16 mouse cellular contexts compared by ENCODE assay signal in the genomic region with DNA sequence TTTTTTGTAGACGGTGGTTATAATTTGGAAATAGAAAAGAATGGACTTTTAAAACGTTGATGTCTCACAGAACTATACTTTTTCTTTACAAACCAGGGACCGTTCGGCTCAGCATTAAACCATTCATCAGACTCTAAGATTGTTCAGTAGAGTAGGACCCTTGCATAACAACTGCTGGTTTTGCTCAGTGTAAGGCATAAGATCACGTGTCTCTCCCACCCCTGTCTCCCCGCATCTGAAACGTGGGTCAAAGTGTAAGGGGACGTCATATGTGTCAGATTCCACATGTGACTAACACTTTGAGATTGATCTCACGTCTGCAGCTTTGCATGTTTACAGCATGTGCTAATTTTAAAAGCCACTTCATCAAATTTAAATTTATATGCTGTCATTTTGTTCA.
DNase-seq lines count a peak whose midpoint lies in the region; ATAC-seq lines count a peak whose summit lies in the region.
"Had no signal": no experiment of that assay in that cellular context is flagged by ENCODE, and none has a peak within 500 bp of the region (broad histone marks: within the 10 kb centered on the region; RNA-seq: fewer than 3 reads in every experiment).

No protein-coding gene starts in this region.

- no peak for DNase-seq in midbrain, embryonic 10.5 days (ENCODE audit: low spot score)
- no peak for DNase-seq in kidney, postnatal 36 days

- no peak overlapping the region for H3K4me2 ChIP-seq in hindbrain, embryonic 12.5 days (replicated peaks)
- H3K4me2 ChIP-seq in hindbrain, embryonic 16.5 days (ENCODE audit: low read length) = no peak overlapping the region
- no peak overlapping the region for H3K4me2 ChIP-seq in midbrain, embryonic 12.5 days (replicated peaks)
- no peak overlapping the region for H3K4me2 ChIP-seq in hindbrain, embryonic 13.5 days
- H3K4me2 ChIP-seq in neural tube, embryonic 14.5 days (ENCODE audit: low read depth, low read length) = no peak overlapping the region
- H3K4me2 ChIP-seq: heart, embryonic 12.5 days; limb, embryonic 15.5 days; neural tube, embryonic 12.5 days had no signal

- WGBS in hindbrain, embryonic 12.5 days = 65% methylated on average over 9 of the region's 9 CpGs
- WGBS in hindbrain, embryonic 16.5 days = 66% methylated on average over 9 of the region's 9 CpGs
- WGBS in midbrain, embryonic 12.5 days = 64% methylated on average over 9 of the region's 9 CpGs
- WGBS in midbrain, embryonic 10.5 days = 73% methylated on average over 9 of the region's 9 CpGs
- 67% methylated on average over 9 of the region's 9 CpGs for WGBS in hindbrain, embryonic 13.5 days
- 70% methylated on average over 9 of the region's 9 CpGs for WGBS in neural tube, embryonic 14.5 days

- ATAC-seq in hindbrain, embryonic 12.5 days (ENCODE audit: low FRiP score) = 0 out of 2 replicates have a peak, but pooled peaks have one; percentile 19
- ATAC-seq in hindbrain, embryonic 16.5 days = no peak; the same call in 1 of the 2 replicates
- peak; percentile 47; the same call in 1 of the 2 replicates for ATAC-seq in midbrain, embryonic 12.5 days (ENCODE audit: low FRiP score, low read depth)
- ATAC-seq in hindbrain, embryonic 13.5 days (ENCODE audit: low FRiP score) = 0 out of 2 replicates have a peak, but pooled peaks have one; percentile 19
- peak; percentile 41; the same call in 1 of the 2 replicates for ATAC-seq in neural tube, embryonic 14.5 days (ENCODE audit: low read depth)
- ATAC-seq: intestine, postnatal 0 days; Patski had no signal

- H3K9ac ChIP-seq in hindbrain, embryonic 12.5 days = no peak overlapping the region
- no peak overlapping the region for H3K9ac ChIP-seq in hindbrain, embryonic 16.5 days (ENCODE audit: low read depth, low read length)
- H3K9ac ChIP-seq in midbrain, embryonic 12.5 days (replicated peaks) = no peak overlapping the region
- H3K9ac ChIP-seq in hindbrain, embryonic 13.5 days = no peak overlapping the region
- no peak overlapping the region for H3K9ac ChIP-seq in neural tube, embryonic 14.5 days (replicated peaks; ENCODE audit: low read depth, low read length)
- H3K9ac ChIP-seq: heart, embryonic 12.5 days; limb, embryonic 15.5 days; liver, embryonic 14.5 days; neural tube, embryonic 12.5 days had no signal

- no peak overlapping the region for H3K4me3 ChIP-seq in hindbrain, embryonic 12.5 days
- H3K4me3 ChIP-seq in hindbrain, embryonic 16.5 days (ENCODE audit: low read length) = no peak overlapping the region
- H3K4me3 ChIP-seq in midbrain, embryonic 12.5 days = no peak overlapping the region
- no peak overlapping the region for H3K4me3 ChIP-seq in midbrain, embryonic 10.5 days
- H3K4me3 ChIP-seq in hindbrain, embryonic 13.5 days = no peak overlapping the region
- H3K4me3 ChIP-seq in neural tube, embryonic 14.5 days (ENCODE audit: low read depth, low read length) = no peak overlapping the region
- H3K4me3 ChIP-seq: embryonic facial prominence, embryonic 10.5 days; heart, embryonic 12.5 days; limb, embryonic 15.5 days; neural tube, embryonic 12.5 days had no signal

- no peaks in the 10 kb centered on the region for H3K27me3 ChIP-seq in hindbrain, embryonic 12.5 days
- H3K27me3 ChIP-seq in hindbrain, embryonic 16.5 days (replicated peaks; ENCODE audit: control insufficient read depth, insufficient read depth, low read length) = no peaks in the 10 kb centered on the region
- H3K27me3 ChIP-seq in midbrain, embryonic 12.5 days = 0 out of 2 replicates have a peak, but pooled peaks cover 3% of the 10 kb centered on the region
- no peaks in the 10 kb centered on the region for H3K27me3 ChIP-seq in midbrain, embryonic 10.5 days (ENCODE audit: low read depth, poor library complexity, severe bottlenecking)
- H3K27me3 ChIP-seq in hindbrain, embryonic 13.5 days = no peaks in the 10 kb centered on the region
- H3K27me3 ChIP-seq in neural tube, embryonic 14.5 days (ENCODE audit: control insufficient read depth, insufficient read depth, low read length) = no peaks in the 10 kb centered on the region
- H3K27me3 ChIP-seq: CH12.LX; heart, embryonic 12.5 days; limb, embryonic 15.5 days; neural tube, embryonic 12.5 days had no signal

- no peaks in the 10 kb centered on the region for H3K4me1 ChIP-seq in hindbrain, embryonic 12.5 days
- no peaks in the 10 kb centered on the region; the same call in 1 of the 2 replicates for H3K4me1 ChIP-seq in hindbrain, embryonic 16.5 days (ENCODE audit: control insufficient read depth, insufficient read depth, low read depth, low read length)
- H3K4me1 ChIP-seq in midbrain, embryonic 12.5 days = peaks cover 7% of the 10 kb centered on the region; the same call in 1 of the 2 replicates
- peaks cover 15% of the 10 kb centered on the region for H3K4me1 ChIP-seq in midbrain, embryonic 10.5 days
- no peaks in the 10 kb centered on the region; the same call in 1 of the 2 replicates for H3K4me1 ChIP-seq in hindbrain, embryonic 13.5 days (replicated peaks)
- H3K4me1 ChIP-seq in neural tube, embryonic 14.5 days (ENCODE audit: control insufficient read depth, insufficient read depth, low read length) = no peaks in the 10 kb centered on the region
- H3K4me1 ChIP-seq: heart, embryonic 12.5 days; limb, embryonic 15.5 days; neural tube, embryonic 12.5 days had no signal

- H3K36me3 ChIP-seq in hindbrain, embryonic 12.5 days = no peaks in the 10 kb centered on the region
- peaks cover 6% of the 10 kb centered on the region; the same call in 1 of the 2 replicates for H3K36me3 ChIP-seq in hindbrain, embryonic 16.5 days (ENCODE audit: control insufficient read depth, insufficient read depth, low read length)
- H3K36me3 ChIP-seq in midbrain, embryonic 12.5 days = peaks cover 24% of the 10 kb centered on the region
- H3K36me3 ChIP-seq in midbrain, embryonic 10.5 days = peaks cover 2% of the 10 kb centered on the region; the same call in 1 of the 2 replicates
- peaks cover 27% of the 10 kb centered on the region for H3K36me3 ChIP-seq in hindbrain, embryonic 13.5 days
- no peaks in the 10 kb centered on the region; the same call in 1 of the 2 replicates for H3K36me3 ChIP-seq in neural tube, embryonic 14.5 days (ENCODE audit: control insufficient read depth, insufficient read depth, low read length)
- H3K36me3 ChIP-seq: embryonic facial prominence, embryonic 10.5 days; G1E; heart, embryonic 12.5 days; limb, embryonic 15.5 days had no signal

- no peak overlapping the region for H3K27ac ChIP-seq in hindbrain, embryonic 12.5 days
- H3K27ac ChIP-seq in hindbrain, embryonic 16.5 days (ENCODE audit: low read depth, low read length) = no peak overlapping the region
- H3K27ac ChIP-seq in midbrain, embryonic 12.5 days (replicated peaks) = no peak overlapping the region
- H3K27ac ChIP-seq in midbrain, embryonic 10.5 days (replicated peaks) = no peak overlapping the region
- no peak overlapping the region for H3K27ac ChIP-seq in hindbrain, embryonic 13.5 days
- no peak overlapping the region for H3K27ac ChIP-seq in neural tube, embryonic 14.5 days (ENCODE audit: low read depth, low read length)
- H3K27ac ChIP-seq: embryonic facial prominence, embryonic 10.5 days; limb, embryonic 15.5 days; liver, embryonic 14.5 days; neural tube, embryonic 12.5 days had no signal

- H3K9me3 ChIP-seq in hindbrain, embryonic 12.5 days (replicated peaks) = no peaks in the 10 kb centered on the region
- H3K9me3 ChIP-seq in hindbrain, embryonic 16.5 days (ENCODE audit: control insufficient read depth, low read length) = no peaks in the 10 kb centered on the region
- H3K9me3 ChIP-seq in midbrain, embryonic 12.5 days = no peaks in the 10 kb centered on the region
- H3K9me3 ChIP-seq in midbrain, embryonic 10.5 days (replicated peaks) = no peaks in the 10 kb centered on the region
- H3K9me3 ChIP-seq in hindbrain, embryonic 13.5 days = no peaks in the 10 kb centered on the region
- H3K9me3 ChIP-seq in neural tube, embryonic 14.5 days (ENCODE audit: control insufficient read depth, low read length) = no peaks in the 10 kb centered on the region
- H3K9me3 ChIP-seq: embryonic facial prominence, embryonic 10.5 days; G1E; heart, embryonic 12.5 days; limb, embryonic 15.5 days; neural tube, embryonic 12.5 days had no signal
